Mouse (Mus musculus) intestine, embryonic 15.5 days (tissue): ENCODE measurements around the gene Zmym2. TPM values are rescaled to one million over a fixed set of nuclear protein-coding genes. Genes with fewer than 3 reads are reported as not detected.
"Not testable (repeated sequence)": the region's sequence is repeated elsewhere in the genome, so short reads cannot be mapped to it uniquely, and the experiment has no call there.

ENCODE experiments used
- ATAC-seq: fragments of 200-750 bp; cut with Nextera tagmentation; 2 replicates; pipeline ENCODE4 v1.8.0; 2017; ENCODE audit warnings: moderate TSS enrichment, moderate library complexity
- H3K27ac ChIP-seq: fragments of 300-500 bp; sonication (generic); 2 replicates; pipeline ENCODE4 v1.5.1; 2015; ENCODE audit warnings: mild to moderate bottlenecking, inconsistent platforms
- H3K27me3 ChIP-seq: fragments of 300-500 bp; sonication (generic); replicated peaks from 2 replicates; pipeline ENCODE4 v1.6.1; 2015; ENCODE audit warnings: inconsistent platforms
- H3K36me3 ChIP-seq: fragments of 300-500 bp; sonication (generic); 2 replicates; pipeline ENCODE4 v1.6.1; 2015; ENCODE audit warnings: inconsistent platforms
- H3K4me1 ChIP-seq: fragments of 300-500 bp; sonication (generic); replicated peaks from 2 replicates; pipeline ENCODE4 v1.6.1; 2015; ENCODE audit warnings: inconsistent platforms
- H3K4me2 ChIP-seq: fragments of 300-500 bp; sonication (generic); replicated peaks from 2 replicates; pipeline ENCODE4 v1.6.1; 2015; ENCODE audit warnings: mild to moderate bottlenecking, inconsistent platforms
- H3K4me3 ChIP-seq: fragments of 300-500 bp; sonication (generic); replicated peaks from 2 replicates; pipeline ENCODE4 v1.5.1; 2015; ENCODE audit warnings: inconsistent platforms
- H3K9ac ChIP-seq: fragments of 300-500 bp; sonication (generic); 2 replicates; pipeline ENCODE4 v1.6.1; 2015; ENCODE audit warnings: inconsistent platforms
- H3K9me3 ChIP-seq: fragments of 300-500 bp; sonication (generic); 2 replicates; pipeline ENCODE4 v1.6.1; 2016; ENCODE audit warnings: inconsistent platforms
- WGBS: fragments of 180-500 bp; shearing (Covaris S2); methylation state at CpG from one replicate; pipeline ENCODE4 v1.1.7; 2015; 5-methylcytosine and 5-hydroxymethylcytosine counted together
- polyA plus RNA-seq: library from polyadenylated mRNA; unstranded; fragments of >200 nt; fragmentation: Nextera tagmentation; extraction: Ambion mirVana; gene quantifications from 2 replicates; pipeline ENCODE4 v1.2.1, GENCODE M21; 2015

Gene Zmym2
- polyA plus RNA-seq = 30.1 and 30.3 TPM in 2 replicates

GRCm38 (mm10) chr14:56886594-56887513, at the start of gene Zmym2:
Zmym2 (plus strand) TSS chr14:56886653.
- H3K4me3 ChIP-seq = peak within 1 kb of the TSS; percentile 83
- WGBS = under 1% methylated on average over 48 of the region's 87 CpGs
- H3K27me3 ChIP-seq, H3K9me3 ChIP-seq, H3K4me1 ChIP-seq, H3K36me3 ChIP-seq: not testable (repeated sequence)
- ATAC-seq = peak; percentile 85
- H3K4me2 ChIP-seq = peak within 1 kb of the TSS; percentile 90
- peak within 1 kb of the TSS; percentile 99 for H3K27ac ChIP-seq
- H3K9ac ChIP-seq = peak within 1 kb of the TSS; percentile 90

- Histone ChIP-seq H3K27ac (no peak overlapping the region), H3K4me2 (no peak overlapping the region), H3K27me3 (no peaks in the 10 kb centered on the region), H3K4me3 (no peak overlapping the region), H3K9ac (no peak overlapping the region), H3K4me1 (no peaks in the 10 kb centered on the region), H3K9me3 (no peaks in the 10 kb centered on the region), H3K36me3 (no peaks in the 10 kb centered on the region)
- ATAC-seq = peak; percentile 76
- 42% methylated on average over 4 of the region's 4 CpGs for WGBS
Measured at GRCm38 (mm10) chr14:56844033-56844432, 42.4 kb upstream of the Zmym2 start.

- no peaks in the 10 kb centered on the region for H3K27me3 ChIP-seq
- H3K4me3 ChIP-seq = no peak overlapping the region
- no peak overlapping the region for H3K4me2 ChIP-seq
- WGBS = 16% methylated on average over 2 of the region's 2 CpGs
- no peak overlapping the region for H3K9ac ChIP-seq
- H3K27ac ChIP-seq = no peak overlapping the region
- peak; percentile 91 for ATAC-seq
- no peaks in the 10 kb centered on the region for H3K4me1 ChIP-seq
- no peaks in the 10 kb centered on the region for H3K9me3 ChIP-seq
- H3K36me3 ChIP-seq = no peaks in the 10 kb centered on the region
Measured at GRCm38 (mm10) chr14:56844507-56844906, 41.9 kb upstream of the Zmym2 start.

GRCm38 (mm10) chr14:56848322-56848721, 38.1 kb upstream of the Zmym2 start:
- Histone ChIP-seq H3K9me3 (no peaks in the 10 kb centered on the region), H3K4me1 (no peaks in the 10 kb centered on the region), H3K9ac (no peak overlapping the region), H3K27ac (no peak overlapping the region), H3K4me2 (no peak overlapping the region), H3K36me3 (no peaks in the 10 kb centered on the region), H3K27me3 (no peaks in the 10 kb centered on the region), H3K4me3 (no peak overlapping the region)
- WGBS = 59% methylated on average over 2 of the region's 2 CpGs
- no peak for ATAC-seq

GRCm38 (mm10) chr14:56849681-56850080, 36.8 kb upstream of the Zmym2 start:
- Histone ChIP-seq H3K9ac (no peak overlapping the region), H3K27ac (no peak overlapping the region), H3K27me3 (no peaks in the 10 kb centered on the region), H3K36me3 (no peaks in the 10 kb centered on the region), H3K4me3 (no peak overlapping the region), H3K9me3 (no peaks in the 10 kb centered on the region), H3K4me2 (no peak overlapping the region), H3K4me1 (no peaks in the 10 kb centered on the region)
- peak; percentile 81 for ATAC-seq
- 74% methylated on average over 2 of the region's 2 CpGs for WGBS

- 72% methylated on average over 8 of the region's 8 CpGs for WGBS
Measured at GRCm38 (mm10) chr14:56864041-56864440, 22.4 kb upstream of the Zmym2 start.

GRCm38 (mm10) chr14:56864641-56865040, 21.8 kb upstream of the Zmym2 start:
- ATAC-seq = no peak
- Histone ChIP-seq H3K9ac (no peak overlapping the region), H3K9me3 (no peaks in the 10 kb centered on the region), H3K4me1 (no peaks in the 10 kb centered on the region), H3K4me2 (peak overlapping the region; percentile 77), H3K36me3 (no peaks in the 10 kb centered on the region), H3K27ac (no peak overlapping the region), H3K4me3 (peak overlapping the region; percentile 37), H3K27me3 (peaks cover 10% of the 10 kb centered on the region)
- 11% methylated on average over 13 of the region's 13 CpGs for WGBS

More at GRCm38 (mm10) chr14:56864041-56864440, 22.4 kb upstream of the Zmym2 start:
- no peaks in the 10 kb centered on the region for H3K4me1 ChIP-seq
- no peak overlapping the region for H3K27ac ChIP-seq
- H3K4me3 ChIP-seq = no peak overlapping the region
- H3K4me2 ChIP-seq = no peak overlapping the region
- H3K36me3 ChIP-seq = no peaks in the 10 kb centered on the region
- H3K9ac ChIP-seq = no peak overlapping the region
- H3K27me3 ChIP-seq = peaks cover 10% of the 10 kb centered on the region
- no peaks in the 10 kb centered on the region for H3K9me3 ChIP-seq
- ATAC-seq = no peak

GRCm38 (mm10) chr14:56865112-56865511, 21.3 kb upstream of the Zmym2 start:
- Histone ChIP-seq H3K27me3 (peaks cover 10% of the 10 kb centered on the region), H3K4me3 (peak overlapping the region; percentile 37), H3K4me2 (peak overlapping the region; percentile 77)
- not testable (repeated sequence) for H3K4me1 ChIP-seq, H3K27ac ChIP-seq, H3K9me3 ChIP-seq, ATAC-seq, H3K36me3 ChIP-seq, H3K9ac ChIP-seq
- WGBS = 5% methylated on average over 30 of the region's 30 CpGs

GRCm38 (mm10) chr14:56873525-56873924, 12.9 kb upstream of the Zmym2 start:
- Histone ChIP-seq H3K27me3 (no peaks in the 10 kb centered on the region), H3K9ac (no peak overlapping the region), H3K9me3 (no peaks in the 10 kb centered on the region), H3K4me1 (no peaks in the 10 kb centered on the region), H3K27ac (no peak overlapping the region), H3K4me3 (no peak overlapping the region), H3K36me3 (no peaks in the 10 kb centered on the region), H3K4me2 (no peak overlapping the region)
- 83% methylated on average over 5 of the region's 5 CpGs for WGBS
- no peak for ATAC-seq

- ATAC-seq = no peak
Measured at GRCm38 (mm10) chr14:56875586-56876159, 10.8 kb upstream of the Zmym2 start.

GRCm38 (mm10) chr14:56881271-56881670, 5.2 kb upstream of the Zmym2 start:
- Histone ChIP-seq H3K4me1 (no peaks in the 10 kb centered on the region), H3K4me2 (no peak overlapping the region), H3K36me3 (no peaks in the 10 kb centered on the region), H3K9ac (no peak overlapping the region), H3K27me3 (no peaks in the 10 kb centered on the region), H3K27ac (no peak overlapping the region), H3K9me3 (no peaks in the 10 kb centered on the region), H3K4me3 (no peak overlapping the region)
- ATAC-seq = no peak
- 44% methylated on average over 3 of the region's 3 CpGs for WGBS

More at GRCm38 (mm10) chr14:56875586-56876159, 10.8 kb upstream of the Zmym2 start:
- Histone ChIP-seq H3K36me3 (no peaks in the 10 kb centered on the region), H3K27me3 (no peaks in the 10 kb centered on the region), H3K4me3 (no peak overlapping the region), H3K9me3 (no peaks in the 10 kb centered on the region), H3K9ac (no peak overlapping the region), H3K27ac (no peak overlapping the region), H3K4me1 (no peaks in the 10 kb centered on the region), H3K4me2 (no peak overlapping the region)

- no peak overlapping the region for H3K9ac ChIP-seq
- no peaks in the 10 kb centered on the region for H3K9me3 ChIP-seq
- ATAC-seq = no peak
- no peak overlapping the region for H3K27ac ChIP-seq
- H3K4me1 ChIP-seq = peaks cover 7% of the 10 kb centered on the region; the same call in 1 of the 2 replicates
- H3K4me3 ChIP-seq = no peak overlapping the region
- H3K4me2 ChIP-seq = no peak overlapping the region
- 91% methylated on average over 1 of the region's 1 CpGs for WGBS
- no peaks in the 10 kb centered on the region for H3K36me3 ChIP-seq
- no peaks in the 10 kb centered on the region for H3K27me3 ChIP-seq
Measured at GRCm38 (mm10) chr14:56883431-56883830, 3.0 kb upstream of the Zmym2 start.
